Mouse (Mus musculus): ENCODE measurements at regions not wholly inside any gene's neighbourhood (a gene's known extent, or its start where the extent isn't known, plus 50 kb on each side); places are given as distances from the start of the nearest gene placed in this dataset.

- Histone ChIP-seq H3K79me2 (replicated peaks; ENCODE audit: control insufficient read depth, insufficient read depth, low read length) (no peaks in the 10 kb centered on the region), H3K27me3 (ENCODE audit: control insufficient read depth, insufficient read depth, low read length) (no peaks in the 10 kb centered on the region), H3K36me3 (ENCODE audit: control insufficient read depth, insufficient read depth, low read length) (no peaks in the 10 kb centered on the region), H3K4me1 (ENCODE audit: control insufficient read depth, insufficient read depth, low read length) (no peaks in the 10 kb centered on the region), H3K4me3 (no peak overlapping the region), H3K27ac (no peak overlapping the region), H3K9ac (ENCODE audit: low read depth, low read length) (no peak overlapping the region)
- no peak for TF ChIP-seq POLR2A (IDR thresholded peaks at IDR 0.05; ENCODE audit: insufficient read depth, low read depth, low read length)
- no peak for TF ChIP-seq EP300 (IDR thresholded peaks at IDR 0.05; ENCODE audit: insufficient read depth, low read depth, low read length)
- no peak for TF ChIP-seq CTCF (IDR thresholded peaks at IDR 0.05)
- WGBS, result 54% methylated on average over 6 of the region's 6 CpGs
- intact Hi-C loops (cut with DNase I), result no loop called here
- no peak for DNase-seq
These were observed 85.4 kb downstream of the Rpap3 start for GRCm38 (mm10) chr15:97620261-97620660.

- no peak overlapping the region for H3K4me3 ChIP-seq
- 75% methylated on average over 7 of the region's 7 CpGs for WGBS
- H3K4me1 ChIP-seq (ENCODE audit: control insufficient read depth, insufficient read depth, low read length), result no peaks in the 10 kb centered on the region
- intact Hi-C loops (cut with DNase I), result no loop called here
- TF ChIP-seq POLR2A (IDR thresholded peaks at IDR 0.05; ENCODE audit: insufficient read depth, low read depth, low read length) (no peak), EP300 (IDR thresholded peaks at IDR 0.05; ENCODE audit: insufficient read depth, low read depth, low read length) (no peak), CTCF (IDR thresholded peaks at IDR 0.05) (no peak)
- DNase-seq, result no peak
- H3K79me2 ChIP-seq (replicated peaks; ENCODE audit: control insufficient read depth, insufficient read depth, low read length), result no peaks in the 10 kb centered on the region
- no peak overlapping the region for H3K9ac ChIP-seq (ENCODE audit: low read depth, low read length)
- no peaks in the 10 kb centered on the region for H3K27me3 ChIP-seq (ENCODE audit: control insufficient read depth, insufficient read depth, low read length)
- no peaks in the 10 kb centered on the region for H3K36me3 ChIP-seq (ENCODE audit: control insufficient read depth, insufficient read depth, low read length)
- no peak overlapping the region for H3K27ac ChIP-seq
These were observed 85.9 kb downstream of the Rpap3 start for GRCm38 (mm10) chr15:97619764-97620163.

GRCm38 (mm10) chr15:97612325-97612724, 93.3 kb downstream of the Rpap3 start:
- Histone ChIP-seq H3K4me1 (ENCODE audit: control insufficient read depth, insufficient read depth, low read length) (no peaks in the 10 kb centered on the region), H3K4me3 (no peak overlapping the region), H3K27me3 (ENCODE audit: control insufficient read depth, insufficient read depth, low read length) (no peaks in the 10 kb centered on the region), H3K36me3 (ENCODE audit: control insufficient read depth, insufficient read depth, low read length) (no peaks in the 10 kb centered on the region), H3K9ac (ENCODE audit: low read depth, low read length) (no peak overlapping the region), H3K27ac (no peak overlapping the region), H3K79me2 (replicated peaks; ENCODE audit: control insufficient read depth, insufficient read depth, low read length) (no peaks in the 10 kb centered on the region)
- 79% methylated on average over 2 of the region's 2 CpGs for WGBS
- TF ChIP-seq CTCF (IDR thresholded peaks at IDR 0.05) (peak; percentile 67), POLR2A (IDR thresholded peaks at IDR 0.05; ENCODE audit: insufficient read depth, low read depth, low read length) (no peak)
- intact Hi-C loops (cut with DNase I), result no loop called here
- no peak for DNase-seq

- Histone ChIP-seq H3K4me1 (ENCODE audit: control insufficient read depth, insufficient read depth, low read length) (no peaks in the 10 kb centered on the region), H3K27ac (no peak overlapping the region), H3K79me2 (replicated peaks; ENCODE audit: control insufficient read depth, insufficient read depth, low read length) (no peaks in the 10 kb centered on the region), H3K27me3 (ENCODE audit: control insufficient read depth, insufficient read depth, low read length) (no peaks in the 10 kb centered on the region), H3K4me3 (no peak overlapping the region), H3K9ac (ENCODE audit: low read depth, low read length) (no peak overlapping the region), H3K36me3 (ENCODE audit: control insufficient read depth, insufficient read depth, low read length) (no peaks in the 10 kb centered on the region)
- WGBS, result 93% methylated on average over 4 of the region's 4 CpGs
- no peak for TF ChIP-seq EP300 (IDR thresholded peaks at IDR 0.05; ENCODE audit: insufficient read depth, low read depth, low read length)
- no peak for TF ChIP-seq CTCF (IDR thresholded peaks at IDR 0.05)
- TF ChIP-seq POLR2A (IDR thresholded peaks at IDR 0.05; ENCODE audit: insufficient read depth, low read depth, low read length), result no peak
- intact Hi-C loops (cut with DNase I), result no loop called here
- DNase-seq, result no peak
These were observed 94.9 kb downstream of the Rpap3 start for GRCm38 (mm10) chr15:97610767-97611166.

GRCm38 (mm10) chr15:97609496-97609895, 96.1 kb downstream of the Rpap3 start:
- H3K4me1 ChIP-seq (ENCODE audit: control insufficient read depth, insufficient read depth, low read length), result no peaks in the 10 kb centered on the region
- H3K9ac ChIP-seq (ENCODE audit: low read depth, low read length), result no peak overlapping the region
- H3K27me3 ChIP-seq (ENCODE audit: control insufficient read depth, insufficient read depth, low read length), result no peaks in the 10 kb centered on the region
- TF ChIP-seq EP300 (IDR thresholded peaks at IDR 0.05; ENCODE audit: insufficient read depth, low read depth, low read length), result no peak
- TF ChIP-seq POLR2A (IDR thresholded peaks at IDR 0.05; ENCODE audit: insufficient read depth, low read depth, low read length), result no peak
- no peak for TF ChIP-seq CTCF (IDR thresholded peaks at IDR 0.05)
- DNase-seq, result no peak
- H3K79me2 ChIP-seq (replicated peaks; ENCODE audit: control insufficient read depth, insufficient read depth, low read length), result no peaks in the 10 kb centered on the region
- intact Hi-C loops (cut with DNase I), result no loop called here
- no peaks in the 10 kb centered on the region for H3K36me3 ChIP-seq (ENCODE audit: control insufficient read depth, insufficient read depth, low read length)
- 73% methylated on average over 7 of the region's 7 CpGs for WGBS
- H3K4me3 ChIP-seq, result no peak overlapping the region
- H3K27ac ChIP-seq, result no peak overlapping the region

- no peaks in the 10 kb centered on the region for H3K36me3 ChIP-seq (ENCODE audit: control insufficient read depth, insufficient read depth, low read length)
- intact Hi-C loops (cut with DNase I), result no loop called here
- H3K79me2 ChIP-seq (replicated peaks; ENCODE audit: control insufficient read depth, insufficient read depth, low read length), result no peaks in the 10 kb centered on the region
- H3K27ac ChIP-seq, result no peak overlapping the region
- no peak for DNase-seq
- H3K27me3 ChIP-seq (ENCODE audit: control insufficient read depth, insufficient read depth, low read length), result no peaks in the 10 kb centered on the region
- no peak overlapping the region for H3K4me3 ChIP-seq
- no peak overlapping the region for H3K9ac ChIP-seq (ENCODE audit: low read depth, low read length)
- WGBS, result 89% methylated on average over 7 of the region's 7 CpGs
- no peak for TF ChIP-seq POLR2A (IDR thresholded peaks at IDR 0.05; ENCODE audit: insufficient read depth, low read depth, low read length)
- no peak for TF ChIP-seq CTCF (IDR thresholded peaks at IDR 0.05)
- TF ChIP-seq EP300 (IDR thresholded peaks at IDR 0.05; ENCODE audit: insufficient read depth, low read depth, low read length), result no peak
- no peaks in the 10 kb centered on the region for H3K4me1 ChIP-seq (ENCODE audit: control insufficient read depth, insufficient read depth, low read length)
These were observed 97.0 kb downstream of the Rpap3 start for GRCm38 (mm10) chr15:97608651-97609050.

Data from heart, adult 2 months (tissue).